Mouse (Mus musculus) hindbrain, postnatal 0 days (tissue): ENCODE data around the gene Efcc1. TPM values are rescaled to one million over a fixed set of nuclear protein-coding genes. Genes with fewer than 3 reads are reported as not detected.

Source experiments
- ATAC-seq: fragments of 200-750 bp; cut with Nextera tagmentation; 2 replicates; pipeline ENCODE4 v1.8.0; 2017; ENCODE audit warnings: mild to moderate bottlenecking, moderate TSS enrichment, moderate library complexity
- DNase-seq: peaks from one replicate; pipeline ENCODE4 v3.0.0-alpha.2; 2015; ENCODE audit warnings: low spot score
- H3K27ac ChIP-seq: fragments of 300-500 bp; sonication (generic); 2 replicates; pipeline ENCODE4 v1.5.1; 2014; ENCODE audit warnings: mild to moderate bottlenecking
- H3K27me3 ChIP-seq: fragments of 300-500 bp; sonication (generic); 2 replicates; pipeline ENCODE4 v1.6.1; 2014; ENCODE audit warnings: low read length, mixed read lengths; ENCODE audit not compliant: insufficient read depth
- H3K36me3 ChIP-seq: fragments of 300-500 bp; sonication (generic); 2 replicates; pipeline ENCODE4 v1.6.1; 2014; ENCODE audit warnings: low read length, mixed read lengths; ENCODE audit not compliant: insufficient read depth
- H3K4me1 ChIP-seq: fragments of 300-500 bp; sonication (generic); 2 replicates; pipeline ENCODE4 v1.6.1; 2014; ENCODE audit warnings: antibody characterized with exemption, low read length, mixed read lengths; ENCODE audit not compliant: insufficient read depth
- H3K4me2 ChIP-seq: fragments of 300-500 bp; sonication (generic); 2 replicates; pipeline ENCODE4 v1.6.1; 2014; ENCODE audit warnings: low read depth, mild to moderate bottlenecking, low read length, moderate library complexity, mixed read lengths
- H3K4me3 ChIP-seq: fragments of 300-500 bp; sonication (generic); 2 replicates; pipeline ENCODE4 v1.5.1; 2014; ENCODE audit warnings: low read length
- H3K9ac ChIP-seq: fragments of 300-500 bp; sonication (generic); replicated peaks from 2 replicates; pipeline ENCODE4 v1.6.1; 2014; ENCODE audit warnings: mild to moderate bottlenecking, low read length, moderate library complexity, mixed read lengths
- H3K9me3 ChIP-seq: fragments of 300-500 bp; sonication (generic); 2 replicates; pipeline ENCODE4 v1.6.1; 2016; ENCODE audit warnings: low read length, mixed read lengths
- CTCF ChIP-seq: IDR thresholded peaks from 2 replicates; pipeline ENCODE4 v1.5.1; 2016; ENCODE audit warnings: antibody characterized with exemption, control low read depth, low read depth
- WGBS: fragments of 180-500 bp; shearing (Covaris S2); extraction: QIAGEN DNeasy Blood & Tissue Kit; methylation state at CpG from one replicate; pipeline ENCODE4 v1.1.7; 2014; 5-methylcytosine and 5-hydroxymethylcytosine counted together
- polyA plus RNA-seq: library from polyadenylated mRNA; unstranded; fragments of >200 nt; fragmentation: Nextera tagmentation; extraction: Ambion mirVana; gene quantifications from 2 replicates; pipeline ENCODE4 v1.2.1, GENCODE M21; 2015
- total RNA-seq: library from RNA; depleted of rRNA; stranded (reverse); fragments of >200 nt; gene quantifications from 2 replicates; pipeline ENCODE4 v1.2.3, GENCODE M21; 2014; rRNA removed

Efcc1 gene
- total and polyA plus RNA-seq, 2 experiments from 2014 or later = 5.4 to 8.3 TPM

DNA sequence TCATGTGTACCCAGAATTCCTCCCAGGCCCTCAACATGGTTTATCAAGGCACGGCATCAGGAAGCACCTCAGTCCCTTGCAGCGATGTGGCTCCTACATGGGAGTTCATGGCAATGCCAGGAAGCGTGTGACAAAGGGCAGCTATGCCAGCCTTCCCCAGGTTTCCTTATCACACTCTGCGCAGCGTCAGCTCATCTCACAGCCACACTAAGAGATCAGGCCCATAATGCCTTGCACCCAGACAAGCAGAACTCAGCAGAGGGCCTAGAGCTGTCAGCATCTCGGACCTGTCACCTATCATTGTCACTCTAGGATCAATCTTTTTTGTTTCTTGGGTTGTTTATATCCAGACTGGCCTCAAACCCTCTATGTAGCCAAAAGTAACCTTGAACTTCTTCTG, 68.9 kb downstream of the Efcc1 start:
- Histone ChIP-seq H3K4me1 (no peaks in the 10 kb centered on the region), H3K4me2 (no peak overlapping the region), H3K27ac (no peak overlapping the region), H3K27me3 (no peaks in the 10 kb centered on the region), H3K9ac (no peak overlapping the region), H3K9me3 (no peaks in the 10 kb centered on the region), H3K4me3 (no peak overlapping the region), H3K36me3 (no peaks in the 10 kb centered on the region)
- DNase-seq (no peak), ATAC-seq (no peak)
- no peak for TF ChIP-seq CTCF
- WGBS = 92% methylated on average over 6 of the region's 6 CpGs

DNA sequence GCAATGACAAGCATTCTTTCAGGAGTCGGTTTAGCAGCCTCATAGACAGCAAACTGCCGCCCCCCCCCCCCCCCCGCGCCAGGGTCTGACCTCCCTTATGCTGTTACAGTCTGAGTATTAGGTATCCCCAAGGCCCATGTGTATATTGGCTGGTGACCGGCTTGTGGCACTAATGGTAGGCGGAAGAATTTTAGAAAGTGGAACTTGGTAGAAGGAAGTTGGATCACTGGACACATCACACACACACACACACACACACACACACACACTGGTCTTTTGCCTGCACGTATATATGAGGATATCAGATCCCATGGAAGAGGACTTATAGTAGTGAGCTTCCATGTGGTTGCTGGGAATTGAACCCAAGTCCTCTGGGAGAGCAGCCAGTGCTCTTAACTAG, 71.8 kb downstream of the Efcc1 start:
- TF ChIP-seq CTCF = no peak
- Histone ChIP-seq H3K36me3 (no peaks in the 10 kb centered on the region), H3K27ac (no peak overlapping the region), H3K4me2 (no peak overlapping the region), H3K9me3 (no peaks in the 10 kb centered on the region), H3K9ac (no peak overlapping the region), H3K4me1 (no peaks in the 10 kb centered on the region), H3K4me3 (no peak overlapping the region), H3K27me3 (no peaks in the 10 kb centered on the region)
- WGBS = 81% methylated on average over 7 of the region's 7 CpGs
- no peak for ATAC-seq
- DNase-seq = no peak

DNA sequence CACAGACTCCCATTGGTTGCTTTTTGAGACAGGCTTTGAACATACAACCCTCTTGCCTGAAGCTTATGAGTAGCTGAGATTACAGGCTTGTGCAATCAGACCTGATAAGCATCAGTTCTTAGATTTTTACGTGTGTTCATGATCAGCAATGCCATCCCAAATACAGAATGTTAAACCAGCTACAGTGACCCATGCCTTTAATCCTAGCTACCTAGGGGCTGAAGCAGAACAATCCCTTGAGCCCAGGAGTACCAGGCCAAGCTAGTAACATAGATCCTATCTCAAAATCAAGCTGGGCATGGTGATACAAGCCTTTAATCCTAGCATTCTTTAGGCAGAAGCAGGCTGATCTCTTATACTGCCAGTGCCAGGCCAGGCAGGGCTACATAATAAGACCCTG, 73.4 kb downstream of the Efcc1 start:
- Histone ChIP-seq H3K27ac (no peak overlapping the region), H3K36me3 (no peaks in the 10 kb centered on the region), H3K4me2 (no peak overlapping the region), H3K9ac (no peak overlapping the region), H3K9me3 (no peaks in the 10 kb centered on the region), H3K27me3 (no peaks in the 10 kb centered on the region), H3K4me1 (no peaks in the 10 kb centered on the region), H3K4me3 (no peak overlapping the region)
- DNase-seq (no peak), ATAC-seq (no peak)
- 97% methylated on average over 1 of the region's 1 CpGs for WGBS
- no peak for TF ChIP-seq CTCF

DNA sequence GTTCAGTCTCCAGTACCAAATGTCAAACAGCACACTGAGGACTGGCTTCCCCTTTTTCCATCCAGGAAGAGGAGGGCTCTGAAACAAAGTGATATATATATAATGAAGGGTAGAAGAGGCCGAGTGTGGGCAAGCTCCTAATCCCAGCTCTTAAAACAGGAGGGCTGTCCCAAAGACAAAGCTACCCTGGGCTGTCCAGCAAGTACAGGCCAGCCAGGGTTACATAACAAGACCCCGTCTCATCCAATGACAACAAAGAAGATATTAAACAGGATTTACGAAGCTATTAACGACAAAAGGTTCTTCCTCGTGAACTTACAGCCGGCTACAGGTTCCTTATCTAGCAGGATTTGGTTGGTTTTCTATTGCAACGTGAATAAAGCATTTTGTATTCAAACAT, 74.2 kb downstream of the Efcc1 start:
- DNase-seq (no peak), ATAC-seq (no peak)
- H3K27ac ChIP-seq = no peak overlapping the region
- no peaks in the 10 kb centered on the region for H3K36me3 ChIP-seq
- H3K9ac ChIP-seq = no peak overlapping the region
- TF ChIP-seq CTCF = no peak
- WGBS = 91% methylated on average over 7 of the region's 7 CpGs
- H3K9me3 ChIP-seq = no peaks in the 10 kb centered on the region
- H3K4me3 ChIP-seq = no peak overlapping the region
- H3K4me2 ChIP-seq = no peak overlapping the region
- H3K27me3 ChIP-seq = no peaks in the 10 kb centered on the region
- H3K4me1 ChIP-seq = peaks cover 3% of the 10 kb centered on the region; the same call in 1 of the 2 replicates

- 89% methylated on average over 7 of the region's 7 CpGs for WGBS
- H3K27me3 ChIP-seq = no peaks in the 10 kb centered on the region
- H3K36me3 ChIP-seq = no peaks in the 10 kb centered on the region
- ATAC-seq (no peak), DNase-seq (no peak)
- TF ChIP-seq CTCF = no peak
- no peak overlapping the region for H3K4me3 ChIP-seq
- H3K9me3 ChIP-seq = no peaks in the 10 kb centered on the region
- H3K27ac ChIP-seq = no peak overlapping the region
- peaks cover 7% of the 10 kb centered on the region for H3K4me1 ChIP-seq
- no peak overlapping the region for H3K9ac ChIP-seq
- H3K4me2 ChIP-seq = no peak overlapping the region
These were observed 74.8 kb downstream of the Efcc1 start for GRCm38 (mm10) chr6:87805448-87805847.

Other genes with a start within 250 kb of the Efcc1 start
- gene Arhgap25, start 197.6 kb upstream of the Efcc1 start, total RNA-seq = 1.3 and 1.9 TPM in 2 replicates
- gene Arhgap25, start 197.6 kb upstream of the Efcc1 start, polyA plus RNA-seq = 1.8 and 1.9 TPM in 2 replicates
- 3.6 and 4.5 TPM in 2 replicates for gene Prokr1, start 140.1 kb upstream of the Efcc1 start, total RNA-seq
- gene Prokr1, start 140.1 kb upstream of the Efcc1 start, polyA plus RNA-seq = 0.89 and 1.0 TPM in 2 replicates
- 5.5 and 7.1 TPM in 2 replicates for gene Aplf, start 58.7 kb upstream of the Efcc1 start, total RNA-seq
- gene Aplf, start 58.7 kb upstream of the Efcc1 start, polyA plus RNA-seq = 5.6 and 5.9 TPM in 2 replicates
- 0.32 TPM in 1 of 2 replicates, not detected in the other for gene Gp9, start 47.2 kb downstream of the Efcc1 start, total RNA-seq
- 0.20 and 0.34 TPM in 2 replicates for gene Gp9, start 47.2 kb downstream of the Efcc1 start, polyA plus RNA-seq
- 18.6 and 27.3 TPM in 2 replicates for gene Rab43, start 81.3 kb downstream of the Efcc1 start, total RNA-seq
- gene Rab43, start 81.3 kb downstream of the Efcc1 start, polyA plus RNA-seq = 7.4 and 8.0 TPM in 2 replicates
- gene Gm45140, start 104.9 kb downstream of the Efcc1 start, total RNA-seq = 0.54 TPM in 1 of 2 replicates, not detected in the other
- 1.5 and 2.0 TPM in 2 replicates for gene Gm45140, start 104.9 kb downstream of the Efcc1 start, polyA plus RNA-seq
- gene Isy1, start 107.9 kb downstream of the Efcc1 start, total RNA-seq = 7.9 and 11.3 TPM in 2 replicates
- gene Isy1, start 107.9 kb downstream of the Efcc1 start, polyA plus RNA-seq = 27.4 and 31.5 TPM in 2 replicates
- gene Cnbp, start 120.2 kb downstream of the Efcc1 start, total RNA-seq = 196 and 209 TPM in 2 replicates
- gene Cnbp, start 120.2 kb downstream of the Efcc1 start, polyA plus RNA-seq = 660 and 682 TPM in 2 replicates
- gene Copg1, start 156.9 kb downstream of the Efcc1 start, total RNA-seq = 242 and 247 TPM in 2 replicates
- gene Copg1, start 156.9 kb downstream of the Efcc1 start, polyA plus RNA-seq = 200 and 216 TPM in 2 replicates
- 21.1 and 22.5 TPM in 2 replicates for gene Hmces, start 183.1 kb downstream of the Efcc1 start, total RNA-seq
- gene Hmces, start 183.1 kb downstream of the Efcc1 start, polyA plus RNA-seq = 35.8 and 36.8 TPM in 2 replicates